Mouse (Mus musculus): ENCODE data around the gene Sycp1. TPM values are rescaled to one million over a fixed set of nuclear protein-coding genes. Genes with fewer than 3 reads are reported as not detected.

The Sycp1 gene
- polyA plus RNA-seq (2015; fragmentation: Nextera tagmentation; extraction: Ambion mirVana) = not detected in 2 replicates

DNA sequence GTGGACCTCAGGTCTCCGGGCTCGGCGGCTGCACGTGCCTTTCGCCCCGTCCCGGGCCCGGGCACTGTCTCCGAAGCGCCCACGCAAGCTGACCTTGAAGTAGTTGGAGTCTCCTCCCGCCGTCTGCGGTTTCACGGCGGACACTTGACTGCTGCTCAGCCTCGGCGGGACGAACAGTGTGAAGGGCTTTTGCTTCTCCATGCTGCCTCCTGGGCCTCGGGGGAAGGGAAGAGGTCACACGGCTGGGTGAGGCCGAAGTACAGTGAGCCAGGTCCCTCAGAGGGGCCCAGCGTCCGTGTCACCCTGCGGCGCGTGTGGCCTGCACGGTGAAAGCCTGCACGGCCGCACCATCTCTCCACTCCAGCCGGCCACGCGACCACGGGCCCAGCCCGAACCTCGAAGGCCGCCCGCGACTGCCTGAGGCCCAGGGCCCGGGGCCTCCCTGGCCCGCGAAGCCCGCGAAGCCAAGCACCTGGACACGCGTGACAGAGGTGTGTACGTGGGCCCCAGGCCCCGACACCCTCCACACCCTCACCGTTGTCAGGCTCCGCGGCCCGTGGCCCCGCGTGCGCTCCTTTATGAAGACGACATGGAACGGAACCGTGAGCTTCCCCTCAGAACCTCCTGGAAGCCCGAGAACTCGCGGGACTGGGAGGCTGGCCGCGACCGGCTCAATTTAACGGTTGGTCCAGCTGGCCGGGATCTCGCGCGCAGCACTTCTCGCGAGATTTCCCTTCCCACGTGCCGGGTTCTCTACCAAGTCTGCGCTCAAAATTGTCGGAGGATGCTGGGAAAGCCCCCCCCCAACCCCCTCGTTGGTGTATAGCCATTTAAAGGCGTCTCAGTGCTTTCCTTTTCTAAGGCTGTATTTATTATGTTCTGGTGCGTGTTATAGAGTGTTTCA lies at the start of gene Sycp1:
Sycp1 (minus strand) TSS at position 650 of the 904 bp plus-strand sequence.
- H3K36me3 ChIP-seq = no peaks in the 10 kb centered on the region
- H3K4me1 ChIP-seq (replicated peaks) = no peaks in the 10 kb centered on the region
- H3K4me3 ChIP-seq = no peak within 1 kb of the TSS
- H3K9me3 ChIP-seq = peaks cover 6% of the 10 kb centered on the region; the same call in 1 of the 2 replicates
- no peaks in the 10 kb centered on the region for H3K27me3 ChIP-seq
- no peak within 1 kb of the TSS for H3K27ac ChIP-seq (replicated peaks)
- H3K4me2 ChIP-seq = no peak within 1 kb of the TSS
- WGBS = 95% methylated on average over 78 of the region's 78 CpGs
- no peak within 1 kb of the TSS for H3K9ac ChIP-seq
- ATAC-seq (ENCODE audit: low read depth) = no peak

GRCm38 (mm10) chr3:102980349-102980736 lies 44.4 kb upstream of the Sycp1 start:
- Histone ChIP-seq H3K4me1 (replicated peaks) (peaks cover 11% of the 10 kb centered on the region), H3K27ac (replicated peaks) (peak overlapping the region; percentile 86), H3K9ac (peak overlapping the region; percentile 59), H3K4me3 (peak overlapping the region; percentile 5), H3K27me3 (no peaks in the 10 kb centered on the region), H3K9me3 (no peaks in the 10 kb centered on the region), H3K36me3 (no peaks in the 10 kb centered on the region), H3K4me2 (peak overlapping the region; percentile 49)
- ATAC-seq (ENCODE audit: low read depth) = no peak
- 34% methylated on average over 3 of the region's 3 CpGs for WGBS

GRCm38 (mm10) chr3:102979550-102980348 lies 43.8 kb upstream of the Sycp1 start:
- Histone ChIP-seq H3K36me3 (no peaks in the 10 kb centered on the region), H3K4me2 (peak overlapping the region; percentile 49), H3K27me3 (no peaks in the 10 kb centered on the region), H3K9me3 (no peaks in the 10 kb centered on the region), H3K27ac (replicated peaks) (peak overlapping the region; percentile 86), H3K4me1 (replicated peaks) (peaks cover 11% of the 10 kb centered on the region), H3K9ac (peak overlapping the region; percentile 59), H3K4me3 (peak overlapping the region; percentile 5)
- 14% methylated on average over 10 of the region's 10 CpGs for WGBS
- ATAC-seq (ENCODE audit: low read depth) = peak; percentile 99

DNA sequence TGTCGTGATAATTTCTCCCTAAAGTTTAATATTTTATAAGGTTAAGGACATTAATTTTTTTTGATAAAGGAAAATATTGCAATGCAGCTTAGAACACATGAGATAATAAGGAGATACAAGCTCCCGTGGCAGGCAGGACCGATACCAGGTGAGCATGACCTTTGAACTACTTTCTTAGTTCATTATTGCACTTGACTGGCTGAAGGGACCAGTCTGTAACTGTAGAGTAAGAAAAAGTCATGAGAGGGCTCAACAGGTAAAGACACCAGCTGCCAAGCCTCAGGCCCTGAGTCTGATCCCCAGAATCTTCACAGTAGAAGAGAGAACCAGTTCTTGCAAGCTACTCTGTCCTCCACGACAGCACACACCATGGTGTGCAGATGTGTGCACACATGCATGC lies 41.0 kb upstream of the Sycp1 start:
- Histone ChIP-seq H3K27me3 (no peaks in the 10 kb centered on the region), H3K9me3 (no peaks in the 10 kb centered on the region), H3K9ac (no peak overlapping the region), H3K4me1 (replicated peaks) (peaks cover 11% of the 10 kb centered on the region), H3K27ac (replicated peaks) (no peak overlapping the region), H3K4me2 (no peak overlapping the region), H3K4me3 (no peak overlapping the region), H3K36me3 (no peaks in the 10 kb centered on the region)
- WGBS = 87% methylated on average over 4 of the region's 4 CpGs
- ATAC-seq (ENCODE audit: low read depth) = no peak

DNA sequence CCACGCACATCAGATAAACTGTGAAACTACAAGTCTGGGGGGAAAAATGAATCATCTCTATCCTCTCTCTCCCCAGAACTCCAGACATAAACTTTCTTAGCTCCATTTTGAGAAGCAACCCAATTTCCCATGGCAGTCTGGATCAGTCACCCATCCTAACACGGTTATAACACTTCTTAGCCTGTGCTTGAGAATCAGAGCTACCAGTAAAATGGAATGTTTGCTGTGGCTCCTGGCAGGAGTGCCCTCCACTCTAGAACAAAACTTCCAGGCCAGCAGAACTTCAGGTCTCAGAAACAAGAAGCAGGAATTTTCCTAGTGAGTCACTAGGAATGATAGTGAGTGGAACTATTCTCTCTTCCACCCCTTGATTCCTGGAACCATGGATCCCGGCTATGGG lies 34.6 kb upstream of the Sycp1 start:
- Histone ChIP-seq H3K27ac (replicated peaks) (no peak overlapping the region), H3K4me1 (replicated peaks) (peaks cover 6% of the 10 kb centered on the region; the same call in 1 of the 2 replicates), H3K36me3 (no peaks in the 10 kb centered on the region), H3K27me3 (no peaks in the 10 kb centered on the region), H3K4me3 (no peak overlapping the region), H3K9me3 (no peaks in the 10 kb centered on the region), H3K9ac (no peak overlapping the region), H3K4me2 (no peak overlapping the region)
- 93% methylated on average over 3 of the region's 3 CpGs for WGBS
- ATAC-seq (ENCODE audit: low read depth) = no peak

GRCm38 (mm10) chr3:102970067-102970466 lies 34.2 kb upstream of the Sycp1 start:
- WGBS = 30% methylated on average over 9 of the region's 9 CpGs
- peak; percentile 40 for ATAC-seq (ENCODE audit: low read depth)

GRCm38 (mm10) chr3:102964033-102964432 lies 28.1 kb upstream of the Sycp1 start, which contains the start of gene Nr1h5:
Nr1h5 (minus strand) TSS chr3:102964133.
- Histone ChIP-seq H3K27me3 (no peaks in the 10 kb centered on the region), H3K4me2 (no peak within 1 kb of the TSS), H3K36me3 (no peaks in the 10 kb centered on the region), H3K9me3 (no peaks in the 10 kb centered on the region), H3K4me1 (replicated peaks) (no peaks in the 10 kb centered on the region), H3K9ac (no peak within 1 kb of the TSS), H3K4me3 (no peak within 1 kb of the TSS), H3K27ac (replicated peaks) (no peak within 1 kb of the TSS)
- ATAC-seq (ENCODE audit: low read depth) = no peak
- WGBS = 50% methylated on average over 3 of the region's 3 CpGs

More at GRCm38 (mm10) chr3:102970067-102970466, 34.2 kb upstream of the Sycp1 start:
- H3K9ac ChIP-seq = no peak overlapping the region
- no peaks in the 10 kb centered on the region for H3K36me3 ChIP-seq
- peaks cover 6% of the 10 kb centered on the region; the same call in 1 of the 2 replicates for H3K4me1 ChIP-seq (replicated peaks)
- no peaks in the 10 kb centered on the region for H3K27me3 ChIP-seq
- no peaks in the 10 kb centered on the region for H3K9me3 ChIP-seq
- H3K4me2 ChIP-seq = peak overlapping the region; percentile 29
- no peak overlapping the region for H3K4me3 ChIP-seq
- H3K27ac ChIP-seq (replicated peaks) = no peak overlapping the region

DNA sequence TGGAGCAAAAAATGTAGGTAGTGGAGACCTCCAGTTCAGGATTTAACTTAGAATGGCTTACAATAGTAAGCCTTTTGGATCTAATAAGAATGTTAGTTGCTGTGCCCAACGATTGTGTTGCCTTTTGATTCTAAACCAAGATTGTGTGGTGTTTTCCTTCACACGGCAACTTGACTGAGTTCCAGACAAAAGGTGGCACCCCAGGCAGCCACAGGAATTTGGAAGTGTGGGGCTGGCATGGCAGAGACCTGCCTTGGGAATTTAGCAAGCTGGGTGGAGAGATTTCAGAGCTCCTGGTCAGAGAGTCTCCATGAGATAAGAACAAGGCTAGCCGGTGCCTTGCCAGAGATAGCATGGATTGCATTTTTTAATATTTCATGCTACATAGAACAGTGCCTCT lies 19.7 kb upstream of the Sycp1 start:
- no peak overlapping the region for H3K4me3 ChIP-seq
- H3K27me3 ChIP-seq = no peaks in the 10 kb centered on the region
- H3K9ac ChIP-seq = no peak overlapping the region
- H3K36me3 ChIP-seq = no peaks in the 10 kb centered on the region
- ATAC-seq (ENCODE audit: low read depth) = no peak
- H3K27ac ChIP-seq (replicated peaks) = no peak overlapping the region
- no peaks in the 10 kb centered on the region for H3K4me1 ChIP-seq (replicated peaks)
- no peak overlapping the region for H3K4me2 ChIP-seq
- 75% methylated on average over 3 of the region's 3 CpGs for WGBS
- H3K9me3 ChIP-seq = no peaks in the 10 kb centered on the region

DNA sequence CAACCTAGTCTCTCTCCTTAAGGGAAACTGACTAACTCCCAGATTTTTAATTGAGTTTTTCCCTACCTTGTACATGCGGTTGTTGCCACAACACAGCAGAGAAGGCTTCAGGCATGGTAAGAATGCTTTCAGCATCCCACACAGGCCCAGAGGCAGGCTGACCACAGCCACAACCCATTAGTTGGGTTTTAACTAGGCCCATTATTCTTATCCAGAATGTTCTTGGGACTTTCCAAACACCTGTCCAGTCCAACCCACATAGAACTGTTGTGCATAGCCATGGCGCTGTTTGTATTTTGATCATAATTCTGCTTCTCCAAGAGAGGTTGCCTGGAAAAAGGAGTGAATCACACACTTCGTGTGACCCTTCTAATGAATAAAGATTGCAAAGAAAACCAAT lies 19.2 kb upstream of the Sycp1 start:
- ATAC-seq (ENCODE audit: low read depth) = no peak
- no peak overlapping the region for H3K27ac ChIP-seq (replicated peaks)
- no peaks in the 10 kb centered on the region for H3K9me3 ChIP-seq
- H3K4me3 ChIP-seq = no peak overlapping the region
- H3K36me3 ChIP-seq = no peaks in the 10 kb centered on the region
- no peaks in the 10 kb centered on the region for H3K4me1 ChIP-seq (replicated peaks)
- no peak overlapping the region for H3K4me2 ChIP-seq
- H3K9ac ChIP-seq = no peak overlapping the region
- no peaks in the 10 kb centered on the region for H3K27me3 ChIP-seq
- WGBS = 86% methylated on average over 3 of the region's 3 CpGs

- Histone ChIP-seq H3K9me3 (no peaks in the 10 kb centered on the region), H3K27ac (replicated peaks) (no peak overlapping the region), H3K4me2 (no peak overlapping the region), H3K27me3 (no peaks in the 10 kb centered on the region), H3K4me1 (replicated peaks) (no peaks in the 10 kb centered on the region), H3K36me3 (no peaks in the 10 kb centered on the region), H3K4me3 (no peak overlapping the region), H3K9ac (no peak overlapping the region)
- no peak for ATAC-seq (ENCODE audit: low read depth)
- 92% methylated on average over 12 of the region's 12 CpGs for WGBS
These were observed 18.6 kb upstream of the Sycp1 start for GRCm38 (mm10) chr3:102954476-102954875.

DNA sequence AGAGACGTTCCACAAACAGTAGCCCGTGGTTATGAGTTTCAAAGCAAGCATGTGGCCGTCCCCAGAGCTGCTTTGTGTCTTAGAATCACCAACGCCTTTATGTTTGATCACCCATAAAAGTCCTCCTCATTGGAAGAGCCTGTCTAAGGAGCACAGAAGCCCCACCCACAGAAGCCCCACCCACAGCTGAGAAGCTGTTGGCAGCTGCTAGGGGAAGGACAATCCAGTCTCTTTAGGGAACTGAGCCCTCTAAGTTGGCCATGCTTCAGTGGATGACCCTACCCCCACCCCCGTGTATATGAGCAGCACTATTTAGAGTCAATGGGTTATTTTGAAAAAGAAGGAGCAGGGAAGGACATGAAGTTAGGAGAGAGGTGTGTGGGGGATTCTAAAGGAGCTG lies 11.0 kb upstream of the Sycp1 start:
- ATAC-seq (ENCODE audit: low read depth) = no peak
- Histone ChIP-seq H3K4me3 (no peak overlapping the region), H3K9ac (no peak overlapping the region), H3K27me3 (no peaks in the 10 kb centered on the region), H3K36me3 (no peaks in the 10 kb centered on the region), H3K4me2 (no peak overlapping the region), H3K9me3 (no peaks in the 10 kb centered on the region), H3K4me1 (replicated peaks) (no peaks in the 10 kb centered on the region), H3K27ac (replicated peaks) (no peak overlapping the region)
- WGBS = 51% methylated on average over 5 of the region's 5 CpGs

GRCm38 (mm10) chr3:102946312-102946711 lies 10.4 kb upstream of the Sycp1 start:
- H3K36me3 ChIP-seq = no peaks in the 10 kb centered on the region
- no peak for ATAC-seq (ENCODE audit: low read depth)
- no peak overlapping the region for H3K4me3 ChIP-seq
- no peak overlapping the region for H3K27ac ChIP-seq (replicated peaks)
- WGBS = 86% methylated on average over 3 of the region's 3 CpGs
- H3K4me2 ChIP-seq = no peak overlapping the region
- no peaks in the 10 kb centered on the region for H3K27me3 ChIP-seq
- H3K4me1 ChIP-seq (replicated peaks) = no peaks in the 10 kb centered on the region
- H3K9ac ChIP-seq = no peak overlapping the region
- H3K9me3 ChIP-seq = no peaks in the 10 kb centered on the region

Measured in neural tube, embryonic 13.5 days (tissue).